Mouse (Mus musculus) CH12.LX (cell line): ENCODE measurements around the gene Psmd3.

Experiments
- GABPA ChIP-seq: IDR thresholded peaks from 2 replicates; pipeline ENCODE4 v1.6.1; 2012; ENCODE audit warnings: low read depth, low read length, improper control_type of control experiment, inconsistent platforms; ENCODE audit not compliant: insufficient replicate concordance
- HCFC1 ChIP-seq: IDR thresholded peaks from 2 replicates; pipeline ENCODE4 v1.6.1; 2012; ENCODE audit warnings: low read depth, mild to moderate bottlenecking, inconsistent platforms, low read length, improper control_type of control experiment
- JUN ChIP-seq: IDR thresholded peaks from 2 replicates; pipeline ENCODE4 v1.6.1; 2011; ENCODE audit warnings: low read depth, mild to moderate bottlenecking, low read length, improper control_type of control experiment, moderate library complexity; ENCODE audit not compliant: insufficient read depth
- MAZ ChIP-seq: IDR thresholded peaks from 2 replicates; pipeline ENCODE4 v1.6.1; 2012; ENCODE audit warnings: low read depth, mild to moderate bottlenecking, inconsistent platforms, low read length, improper control_type of control experiment, moderate library complexity

- TF ChIP-seq GABPA (no peak), JUN (no peak), MAZ (no peak), HCFC1 (no peak)
Observed at GRCm38 (mm10) chr11:98694301-98694700, 11.9 kb downstream of the Psmd3 start.
